Mouse (Mus musculus) MEL (cell line): ENCODE data around the gene Uvssa. TPM values are rescaled to one million over a fixed set of nuclear protein-coding genes. Genes with fewer than 3 reads are reported as not detected.

Experiments used
- DNase-seq: peaks from one replicate; pipeline ENCODE4 v3.0.0; 2011; ENCODE audit warnings: low read depth, low spot score
- H3K27ac ChIP-seq: 2 replicates; pipeline ENCODE4 v1.5.1; 2012; ENCODE audit warnings: low read depth, mild to moderate bottlenecking, control low read depth, low read length, moderate library complexity; ENCODE audit not compliant: control insufficient read depth
- H3K27me3 ChIP-seq, 2 experiments: fragments of 150-350 bp in 1 of 2; sonication (generic) in 1 of 2; 2 replicates each; pipeline ENCODE4 v1.6.1; 2012; ENCODE audit warnings: low read length in 2 of 2, mild to moderate bottlenecking in 2 of 2, improper control_type of control experiment in 1 of 2, moderate library complexity in 1 of 2; ENCODE audit not compliant: insufficient read depth in 2 of 2, control insufficient read depth in 1 of 2
- H3K36me3 ChIP-seq, 2 experiments: 2 replicates each; pipeline ENCODE4 v1.6.1; 2012 to 2014; ENCODE audit warnings: low read length in 2 of 2, improper control_type of control experiment in 1 of 2, inconsistent platforms in 1 of 2, mild to moderate bottlenecking in 1 of 2; ENCODE audit not compliant: insufficient read depth in 2 of 2, control insufficient read depth in 1 of 2
- H3K4me1 ChIP-seq, 2 experiments: fragments of 150-350 bp in 1 of 2; sonication (generic) in 1 of 2; 2 replicates each; pipeline ENCODE4 v1.6.1; 2012; ENCODE audit warnings: low read length in 2 of 2, improper control_type of control experiment in 1 of 2, mild to moderate bottlenecking in 1 of 2; ENCODE audit not compliant: insufficient read depth in 2 of 2, control insufficient read depth in 1 of 2
- H3K4me3 ChIP-seq, 2 experiments: fragments of 150-350 bp in 1 of 2; sonication (generic) in 1 of 2; 2 replicates each; pipeline ENCODE4 v1.5.1; 2012; ENCODE audit warnings: low read depth in 2 of 2, low read length in 2 of 2, mild to moderate bottlenecking in 2 of 2, moderate library complexity in 2 of 2, control low read depth in 1 of 2, improper control_type of control experiment in 1 of 2; ENCODE audit not compliant: control insufficient read depth in 1 of 2, insufficient read depth in 1 of 2
- H3K79me2 ChIP-seq: 2 replicates; pipeline ENCODE4 v1.6.1; 2012; ENCODE audit warnings: mild to moderate bottlenecking, low read length, moderate library complexity; ENCODE audit not compliant: control insufficient read depth, poor library complexity, insufficient read depth
- H3K9ac ChIP-seq: 2 replicates; pipeline ENCODE4 v1.6.1; 2012; ENCODE audit warnings: low read depth, mild to moderate bottlenecking, control low read depth, low read length, moderate library complexity; ENCODE audit not compliant: control insufficient read depth, poor library complexity, severe bottlenecking
- H3K9me3 ChIP-seq: fragments of 150-350 bp; sonication (generic); replicated peaks from 2 replicates; pipeline ENCODE4 v1.6.1; 2012; ENCODE audit warnings: mild to moderate bottlenecking, low read length, improper control_type of control experiment, moderate library complexity; ENCODE audit not compliant: insufficient read depth
- CHD1 ChIP-seq: IDR thresholded peaks from 2 replicates; pipeline ENCODE4 v1.6.1; 2012; ENCODE audit warnings: low read depth, mild to moderate bottlenecking, inconsistent platforms, low read length, improper control_type of control experiment
- CTCF ChIP-seq, 3 experiments: IDR thresholded peaks in 2 of 3; conservative IDR thresholded peaks in 1 of 3; 2 replicates each; pipeline ENCODE4 v1.5.1; 2011 to 2012; ENCODE audit warnings: low read length in 3 of 3, low read depth in 2 of 3, mild to moderate bottlenecking in 2 of 3, improper control_type of control experiment in 1 of 3, inconsistent platforms in 1 of 3, mixed read lengths in 1 of 3, moderate library complexity in 1 of 3; ENCODE audit not compliant: control insufficient read depth in 1 of 3, insufficient read depth in 1 of 3, poor library complexity in 1 of 3, severe bottlenecking in 1 of 3
- E2F4 ChIP-seq: IDR thresholded peaks from 2 replicates; pipeline ENCODE4 v1.6.1; 2011; ENCODE audit warnings: low read depth, low read length, improper control_type of control experiment, borderline replicate concordance
- ELF1 ChIP-seq: IDR thresholded peaks from 2 replicates; pipeline ENCODE4 v1.6.1; 2014; ENCODE audit warnings: low read depth, mild to moderate bottlenecking, inconsistent platforms, low read length, improper control_type of control experiment, moderate library complexity
- EP300 ChIP-seq, 2 experiments: IDR thresholded peaks; 2 replicates each; pipeline ENCODE4 v1.6.1; 2011; ENCODE audit warnings: improper control_type of control experiment in 2 of 2, low read length in 2 of 2, low read depth in 1 of 2, mild to moderate bottlenecking in 1 of 2
- ETS1 ChIP-seq: IDR thresholded peaks from 2 replicates; pipeline ENCODE4 v1.6.1; 2012; ENCODE audit warnings: low read depth, mild to moderate bottlenecking, inconsistent platforms, low read length, improper control_type of control experiment, moderate library complexity
- JUND ChIP-seq: IDR thresholded peaks from 2 replicates; pipeline ENCODE4 v1.6.1; 2011; ENCODE audit warnings: low read depth, mild to moderate bottlenecking, improper control_type of control experiment, low read length
- MAX ChIP-seq: IDR thresholded peaks from 2 replicates; pipeline ENCODE4 v1.6.1; 2011; ENCODE audit warnings: low read length, improper control_type of control experiment
- MAZ ChIP-seq: IDR thresholded peaks from 2 replicates; pipeline ENCODE4 v1.6.1; 2012; ENCODE audit warnings: low read depth, mild to moderate bottlenecking, inconsistent platforms, low read length, improper control_type of control experiment
- MXI1 ChIP-seq: IDR thresholded peaks from 2 replicates; pipeline ENCODE4 v1.6.1; 2011; ENCODE audit warnings: mild to moderate bottlenecking, low read depth, low read length, improper control_type of control experiment
- NELFE ChIP-seq: IDR thresholded peaks from 2 replicates; pipeline ENCODE4 v1.6.1; 2011; ENCODE audit warnings: low read depth, low read length, improper control_type of control experiment
- NRF1 ChIP-seq: IDR thresholded peaks from 2 replicates; pipeline ENCODE4 v1.6.1; 2014; ENCODE audit warnings: low read depth, mild to moderate bottlenecking, inconsistent platforms, low read length, improper control_type of control experiment, moderate library complexity; ENCODE audit not compliant: poor library complexity, insufficient read depth, severe bottlenecking
- POLR2A ChIP-seq, 2 experiments: IDR thresholded peaks; 2 replicates each; pipeline ENCODE4 v1.6.1; 2011 to 2012; ENCODE audit warnings: low read length in 2 of 2, mild to moderate bottlenecking in 2 of 2, control low read depth in 1 of 2, improper control_type of control experiment in 1 of 2, low read depth in 1 of 2, moderate library complexity in 1 of 2; ENCODE audit not compliant: control insufficient read depth in 1 of 2, insufficient read depth in 1 of 2, poor library complexity in 1 of 2
- POLR2AphosphoS5 ChIP-seq: IDR thresholded peaks from 2 replicates; pipeline ENCODE4 v1.6.1; 2012; ENCODE audit warnings: low read depth, borderline replicate concordance, mild to moderate bottlenecking, inconsistent platforms, low read length, moderate library complexity, mixed read lengths
- RAD21 ChIP-seq: IDR thresholded peaks from 2 replicates; pipeline ENCODE4 v1.6.1; 2011; ENCODE audit warnings: mild to moderate bottlenecking, low read depth, low read length, improper control_type of control experiment
- RCOR1 ChIP-seq: IDR thresholded peaks from 2 replicates; pipeline ENCODE4 v1.6.1; 2012; ENCODE audit warnings: low read depth, mild to moderate bottlenecking, inconsistent platforms, low read length, improper control_type of control experiment
- SIN3A ChIP-seq: IDR thresholded peaks from 2 replicates; pipeline ENCODE4 v1.6.1; 2012; ENCODE audit warnings: low read length, improper control_type of control experiment, inconsistent platforms
- SMC3 ChIP-seq: IDR thresholded peaks from 2 replicates; pipeline ENCODE4 v1.6.1; 2011; ENCODE audit warnings: low read depth, low read length, improper control_type of control experiment
- TBP ChIP-seq: IDR thresholded peaks from 2 replicates; pipeline ENCODE4 v1.8.0; 2011; ENCODE audit warnings: low read depth, low read length, improper control_type of control experiment
- TCF12 ChIP-seq: IDR thresholded peaks from 2 replicates; pipeline ENCODE4 v1.6.1; 2014; ENCODE audit warnings: low read depth, mild to moderate bottlenecking, inconsistent platforms, low read length, improper control_type of control experiment, moderate library complexity
- UBTF ChIP-seq: IDR thresholded peaks from 2 replicates; pipeline ENCODE4 v1.6.1; 2012; ENCODE audit warnings: low read depth, mild to moderate bottlenecking, inconsistent platforms, low read length, improper control_type of control experiment, moderate library complexity, borderline replicate concordance; ENCODE audit not compliant: insufficient read depth
- USF1 ChIP-seq: IDR thresholded peaks from 2 replicates; pipeline ENCODE4 v1.6.1; 2014; ENCODE audit warnings: low read depth, mild to moderate bottlenecking, inconsistent platforms, low read length, improper control_type of control experiment, moderate library complexity
- ZC3H11A ChIP-seq: IDR thresholded peaks from 2 replicates; pipeline ENCODE4 v1.6.1; 2012; ENCODE audit warnings: low read depth, mild to moderate bottlenecking, inconsistent platforms, low read length, improper control_type of control experiment
- ZKSCAN1 ChIP-seq: IDR thresholded peaks from 2 replicates; pipeline ENCODE4 v1.6.1; 2012; ENCODE audit warnings: low read depth, mild to moderate bottlenecking, inconsistent platforms, low read length, improper control_type of control experiment, moderate library complexity
- ZMIZ1 ChIP-seq: IDR thresholded peaks from 2 replicates; pipeline ENCODE4 v1.6.1; 2012; ENCODE audit warnings: low read depth, mild to moderate bottlenecking, inconsistent platforms, low read length, improper control_type of control experiment, moderate library complexity
- ZNF384 ChIP-seq: IDR thresholded peaks from 2 replicates; pipeline ENCODE4 v1.6.1; 2012; ENCODE audit warnings: low read depth, mild to moderate bottlenecking, inconsistent platforms, low read length, improper control_type of control experiment
- polyA plus RNA-seq, 2 experiments: library from polyadenylated mRNA; stranded (reverse) in 1 of 2; unstranded in 1 of 2; fragments of >175 nt in 1 of 2; fragments of >200 nt in 1 of 2; gene quantifications; 2 replicates each; pipeline versions ENCODE4 v1.2.1 to v1.2.4; 2012; ENCODE audit warnings: low replicate concordance in 2 of 2, low read depth in 1 of 2; ENCODE audit not compliant: insufficient read length in 2 of 2, insufficient read depth in 1 of 2, missing spikeins in 1 of 2
- total RNA-seq: library from RNA; depleted of rRNA; stranded (reverse); fragments of 300-350 nt; gene quantifications from 2 replicates; pipeline ENCODE4 v1.2.3, GENCODE M21; 2012

Gene Uvssa
- total and polyA plus RNA-seq, 3 experiments: 6.3 to 10.6 TPM; not detected in 1

GRCm38 (mm10) chr5:33371137-33371536, 7.2 kb upstream of the Uvssa start:
- DNase-seq: peak; percentile 57
- Histone ChIP-seq H3K27ac (no peak overlapping the region), H3K4me3 (no peak overlapping the region), H3K9me3 (no peaks in the 10 kb centered on the region), H3K79me2 (no peaks in the 10 kb centered on the region), H3K27me3 (no peaks in the 10 kb centered on the region), H3K4me1 (no peaks in the 10 kb centered on the region), H3K36me3 (peaks cover 0 to 28% of the 10 kb centered on the region in 2 experiments; a peak in 2 of 4 replicates), H3K9ac (no peak overlapping the region)
- peak; percentile 55 for TF ChIP-seq RAD21
- no peak for TF ChIP-seq ZMIZ1
- peak; percentile 54 for TF ChIP-seq SMC3
- no peak for TF ChIP-seq ZC3H11A
- TF ChIP-seq CTCF (IDR thresholded peaks at IDR 0.05 in 2 of 3, conservative IDR thresholded peaks at IDR 0.05 in 1 of 3; ENCODE audit: control insufficient read depth in 1 of 3, insufficient read depth in 1 of 3, low read depth in 2 of 3, low read length in 3 of 3, poor library complexity in 1 of 3, severe bottlenecking in 1 of 3): peak; percentile 38 to 64 (median 58)
- TF ChIP-seq ZKSCAN1: no peak
- TF ChIP-seq MXI1: 0 out of 2 replicates have a peak, but pooled peaks have one; percentile 4

- Histone ChIP-seq H3K4me3 (no peak overlapping the region), H3K9ac (no peak overlapping the region), H3K27ac (no peak overlapping the region), H3K9me3 (no peaks in the 10 kb centered on the region), H3K4me1 (no peaks in the 10 kb centered on the region), H3K27me3 (no peaks in the 10 kb centered on the region), H3K36me3 (peaks cover 0 to 28% of the 10 kb centered on the region in 2 experiments; a peak in 2 of 4 replicates)
- DNase-seq: no peak
- TF ChIP-seq MAX (no peak), MXI1 (0 out of 2 replicates have a peak, but pooled peaks have one; percentile 8)
- TF ChIP-seq, all 39 proteins: peak for 1
- no peaks in the 10 kb centered on the region for H3K79me2 ChIP-seq
These were observed 6.7 kb upstream of the Uvssa start for GRCm38 (mm10) chr5:33371668-33372067.

- H3K4me3 ChIP-seq: no peak overlapping the region
- H3K36me3 ChIP-seq: peaks cover 0 to 23% of the 10 kb centered on the region in 2 experiments; a peak in 3 of 4 replicates
- H3K79me2 ChIP-seq: no peaks in the 10 kb centered on the region
- H3K9ac ChIP-seq: no peak overlapping the region
- no peak for TF ChIP-seq POLR2A (IDR thresholded peaks at IDR 0.05; ENCODE audit: control insufficient read depth in 1 of 2, insufficient read depth in 1 of 2, low read depth in 1 of 2, low read length in 2 of 2, poor library complexity in 1 of 2)
- no peak for TF ChIP-seq USF1
- TF ChIP-seq JUND: no peak
- no peak for TF ChIP-seq UBTF
- no peak for TF ChIP-seq RCOR1
- no peak for TF ChIP-seq RAD21
- no peak for TF ChIP-seq EP300 (IDR thresholded peaks at IDR 0.05; ENCODE audit: low read depth in 1 of 2, low read length in 2 of 2)
- no peak for TF ChIP-seq NRF1
- TF ChIP-seq CHD1: no peak
- TF ChIP-seq POLR2AphosphoS5: no peak
- TF ChIP-seq TBP: no peak
- TF ChIP-seq ELF1: no peak
- TF ChIP-seq MAZ: no peak
- no peak for TF ChIP-seq TCF12
- no peak for TF ChIP-seq MAX
- TF ChIP-seq E2F4: no peak
- no peak for TF ChIP-seq ZNF384
- TF ChIP-seq ETS1: no peak
- TF ChIP-seq NELFE: no peak
- TF ChIP-seq SIN3A: no peak
- H3K4me1 ChIP-seq: no peaks in the 10 kb centered on the region
- no peaks in the 10 kb centered on the region for H3K27me3 ChIP-seq
- DNase-seq: peak; percentile 51
- no peaks in the 10 kb centered on the region for H3K9me3 ChIP-seq
- no peak overlapping the region for H3K27ac ChIP-seq
These were observed 5.9 kb upstream of the Uvssa start for GRCm38 (mm10) chr5:33372331-33373038.
